Mouse (Mus musculus) mesoderm, embryonic 11.5 days (tissue): ENCODE results near the gene Vmn1r121.
"Not testable (repeated sequence)": the region's sequence is repeated elsewhere in the genome, so short reads cannot be mapped to it uniquely, and the experiment has no call there.

Source experiments
- DNase-seq: peaks from one replicate; pipeline ENCODE4 v3.0.0-alpha.2; 2012; ENCODE audit warnings: low read depth, low spot score

Vmn1r121 gene

GRCm38 (mm10) chr7:21098413-21098812 lies at the start of gene Vmn1r121:
Gene Vmn1r121 (minus strand): TSS chr7:21098513.
- not testable (repeated sequence) for DNase-seq

DNA sequence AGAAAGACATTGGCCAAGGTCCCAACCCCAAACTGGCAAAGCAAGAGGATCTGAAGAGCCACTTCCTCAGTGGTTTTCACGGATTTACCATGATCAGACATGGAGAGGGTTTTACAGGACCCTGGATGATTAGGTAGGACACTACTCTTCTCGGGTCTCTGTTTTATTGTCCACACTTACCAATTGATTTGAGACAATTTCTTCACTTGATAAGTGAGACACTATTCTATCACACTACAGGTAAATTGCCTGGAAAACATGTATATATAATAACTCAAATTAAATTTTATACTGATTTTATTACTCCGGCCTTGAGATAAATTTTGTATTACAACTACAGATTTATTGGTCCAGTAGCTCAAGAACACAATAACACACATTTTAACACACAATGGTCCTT lies 35.7 kb upstream of the Vmn1r121 start, which contains the start of gene Vmn1r122:
Gene Vmn1r122 (minus strand): TSS at position 101 of the 400 bp plus-strand sequence.
- DNase-seq: not testable (repeated sequence)

- DNase-seq: not testable (repeated sequence)
Measured at GRCm38 (mm10) chr7:21053684-21054083, 44.6 kb downstream of the Vmn1r121 start, which contains the start of gene Vmn1r120. Gene Vmn1r120 (minus strand): TSS chr7:21053784.
